Mouse (Mus musculus): Measurements from ENCODE around the gene Tbc1d17. TPM values are rescaled to one million over a fixed set of nuclear protein-coding genes. Genes with fewer than 3 reads are reported as not detected.

The Tbc1d17 gene
- 83.1 and 91.0 TPM in 2 replicates for polyA plus RNA-seq (2015; fragmentation: Nextera tagmentation; extraction: Ambion mirVana)

- H3K4me3 ChIP-seq: peak within 1 kb of the TSS; percentile 75
- under 1% methylated on average over 54 of the region's 54 CpGs for WGBS
- H3K4me2 ChIP-seq: peak within 1 kb of the TSS; percentile 91
Measured at GRCm38 (mm10) chr7:44848561-44849415, at the start of gene Tbc1d17, which contains the start of gene Akt1s1. Tbc1d17 (minus strand) TSS chr7:44849079. Akt1s1 (plus strand) TSS chr7:44848991.

GRCm38 (mm10) chr7:44898607-44899006, 49.7 kb upstream of the Tbc1d17 start:
- no peak for ATAC-seq (ENCODE audit: insufficient number of reproducible peaks, insufficient read depth, low FRiP score, low TSS enrichment, low read depth)
- Histone ChIP-seq H3K9me3 (no peaks in the 10 kb centered on the region), H3K27ac (no peak overlapping the region), H3K4me1 (peaks cover 50% of the 10 kb centered on the region), H3K9ac (0 out of 2 replicates have a peak overlapping the region, but pooled peaks have one; percentile 6), H3K27me3 (no peaks in the 10 kb centered on the region), H3K4me2 (0 out of 2 replicates have a peak overlapping the region, but pooled peaks have one; percentile 5), H3K4me3 (no peak overlapping the region), H3K36me3 (peaks cover 50% of the 10 kb centered on the region)
- WGBS: 36% methylated on average over 19 of the region's 19 CpGs

More at GRCm38 (mm10) chr7:44848561-44849415, at the start of gene Tbc1d17, which contains the start of gene Akt1s1:
- Histone ChIP-seq H3K9me3 (no peaks in the 10 kb centered on the region), H3K36me3 (peaks cover 43% of the 10 kb centered on the region), H3K9ac (peak within 1 kb of the TSS; percentile 83), H3K27ac (peak within 1 kb of the TSS; percentile 97), H3K27me3 (no peaks in the 10 kb centered on the region), H3K4me1 (peaks cover 40% of the 10 kb centered on the region)
- peak; percentile 84 for ATAC-seq (ENCODE audit: insufficient number of reproducible peaks, insufficient read depth, low FRiP score, low TSS enrichment, low read depth)

GRCm38 (mm10) chr7:44896499-44896898, 47.6 kb upstream of the Tbc1d17 start:
- Histone ChIP-seq H3K9ac (peak overlapping the region; percentile 81), H3K4me1 (peaks cover 53% of the 10 kb centered on the region), H3K4me2 (peak overlapping the region; percentile 78), H3K36me3 (peaks cover 29% of the 10 kb centered on the region), H3K27ac (peak overlapping the region; percentile 91), H3K27me3 (no peaks in the 10 kb centered on the region), H3K9me3 (no peaks in the 10 kb centered on the region), H3K4me3 (peak overlapping the region; percentile 59)
- 25% methylated on average over 10 of the region's 10 CpGs for WGBS
- no peak for ATAC-seq (ENCODE audit: insufficient number of reproducible peaks, insufficient read depth, low FRiP score, low TSS enrichment, low read depth)

GRCm38 (mm10) chr7:44895593-44896434, 46.9 kb upstream of the Tbc1d17 start, which contains the start of gene Fuz:
Fuz (plus strand) TSS chr7:44896079.
- Histone ChIP-seq H3K36me3 (peaks cover 25% of the 10 kb centered on the region), H3K4me3 (peak within 1 kb of the TSS; percentile 59), H3K9ac (peak within 1 kb of the TSS; percentile 81), H3K27ac (peak within 1 kb of the TSS; percentile 91), H3K9me3 (no peaks in the 10 kb centered on the region), H3K4me1 (peaks cover 53% of the 10 kb centered on the region), H3K4me2 (peak within 1 kb of the TSS; percentile 78), H3K27me3 (no peaks in the 10 kb centered on the region)
- WGBS: under 1% methylated on average over 34 of the region's 34 CpGs
- ATAC-seq (ENCODE audit: insufficient number of reproducible peaks, insufficient read depth, low FRiP score, low TSS enrichment, low read depth): peak; percentile 56

- peaks cover 58% of the 10 kb centered on the region for H3K4me1 ChIP-seq
- 53% methylated on average over 7 of the region's 7 CpGs for WGBS
- no peak for ATAC-seq (ENCODE audit: insufficient number of reproducible peaks, insufficient read depth, low FRiP score, low TSS enrichment, low read depth)
Measured at GRCm38 (mm10) chr7:44895206-44895592, 46.3 kb upstream of the Tbc1d17 start.

GRCm38 (mm10) chr7:44894175-44894574, 45.3 kb upstream of the Tbc1d17 start:
- Histone ChIP-seq H3K4me3 (no peak overlapping the region), H3K27me3 (no peaks in the 10 kb centered on the region), H3K9ac (no peak overlapping the region), H3K36me3 (peaks cover 20% of the 10 kb centered on the region), H3K4me2 (no peak overlapping the region), H3K27ac (peak overlapping the region; percentile 93; the same call in 1 of the 2 replicates), H3K9me3 (no peaks in the 10 kb centered on the region), H3K4me1 (peaks cover 59% of the 10 kb centered on the region)
- 87% methylated on average over 3 of the region's 3 CpGs for WGBS
- no peak for ATAC-seq (ENCODE audit: insufficient number of reproducible peaks, insufficient read depth, low FRiP score, low TSS enrichment, low read depth)

More at GRCm38 (mm10) chr7:44895206-44895592, 46.3 kb upstream of the Tbc1d17 start:
- Histone ChIP-seq H3K9me3 (no peaks in the 10 kb centered on the region), H3K27ac (peak overlapping the region; percentile 91), H3K27me3 (no peaks in the 10 kb centered on the region), H3K4me3 (peak overlapping the region; percentile 59), H3K9ac (peak overlapping the region; percentile 44), H3K4me2 (peak overlapping the region; percentile 78), H3K36me3 (peaks cover 24% of the 10 kb centered on the region)

GRCm38 (mm10) chr7:44893197-44893596, 44.3 kb upstream of the Tbc1d17 start:
- Histone ChIP-seq H3K27ac (peak overlapping the region; percentile 93), H3K36me3 (peaks cover 21% of the 10 kb centered on the region), H3K27me3 (no peaks in the 10 kb centered on the region), H3K9me3 (no peaks in the 10 kb centered on the region), H3K4me2 (peak overlapping the region; percentile 94), H3K4me1 (peaks cover 59% of the 10 kb centered on the region), H3K4me3 (peak overlapping the region; percentile 87), H3K9ac (0 out of 2 replicates have a peak overlapping the region, but pooled peaks have one; percentile 11)
- no peak for ATAC-seq (ENCODE audit: insufficient number of reproducible peaks, insufficient read depth, low FRiP score, low TSS enrichment, low read depth)
- WGBS: 16% methylated on average over 8 of the region's 8 CpGs

- peak within 1 kb of the TSS; percentile 94 for H3K4me2 ChIP-seq
- no peaks in the 10 kb centered on the region for H3K27me3 ChIP-seq
- WGBS: under 1% methylated on average over 56 of the region's 56 CpGs
- peak within 1 kb of the TSS; percentile 91 for H3K9ac ChIP-seq
- ATAC-seq (ENCODE audit: insufficient number of reproducible peaks, insufficient read depth, low FRiP score, low TSS enrichment, low read depth): peak; percentile 77
- peak within 1 kb of the TSS; percentile 87 for H3K4me3 ChIP-seq
- H3K27ac ChIP-seq: peak within 1 kb of the TSS; percentile 95
- no peaks in the 10 kb centered on the region for H3K9me3 ChIP-seq
- H3K36me3 ChIP-seq: peaks cover 27% of the 10 kb centered on the region
- peaks cover 53% of the 10 kb centered on the region for H3K4me1 ChIP-seq
Measured at GRCm38 (mm10) chr7:44892276-44892921, 43.5 kb upstream of the Tbc1d17 start, which contains the start of gene Med25. Med25 (minus strand) TSS chr7:44892712.

- H3K9me3 ChIP-seq: no peaks in the 10 kb centered on the region
- H3K27me3 ChIP-seq: no peaks in the 10 kb centered on the region
- H3K4me2 ChIP-seq: peak overlapping the region; percentile 94
- WGBS: 22% methylated on average over 6 of the region's 6 CpGs
- peaks cover 45% of the 10 kb centered on the region for H3K4me1 ChIP-seq
- peak overlapping the region; percentile 87 for H3K4me3 ChIP-seq
- peaks cover 35% of the 10 kb centered on the region for H3K36me3 ChIP-seq
- no peak for ATAC-seq (ENCODE audit: insufficient number of reproducible peaks, insufficient read depth, low FRiP score, low TSS enrichment, low read depth)
- H3K9ac ChIP-seq: peak overlapping the region; percentile 91
- H3K27ac ChIP-seq: peak overlapping the region; percentile 95; the same call in 1 of the 2 replicates
Measured at GRCm38 (mm10) chr7:44891611-44892010, 42.7 kb upstream of the Tbc1d17 start.

GRCm38 (mm10) chr7:44890737-44891136, 41.9 kb upstream of the Tbc1d17 start:
- peak overlapping the region; percentile 94 for H3K4me2 ChIP-seq
- H3K4me3 ChIP-seq: peak overlapping the region; percentile 87
- no peaks in the 10 kb centered on the region for H3K27me3 ChIP-seq
- no peaks in the 10 kb centered on the region for H3K9me3 ChIP-seq
- H3K27ac ChIP-seq: no peak overlapping the region
- WGBS: 90% methylated on average over 4 of the region's 4 CpGs
- H3K9ac ChIP-seq: peak overlapping the region; percentile 91
- H3K36me3 ChIP-seq: peaks cover 44% of the 10 kb centered on the region
- ATAC-seq (ENCODE audit: insufficient number of reproducible peaks, insufficient read depth, low FRiP score, low TSS enrichment, low read depth): no peak
- H3K4me1 ChIP-seq: peaks cover 43% of the 10 kb centered on the region

Data from embryonic facial prominence, embryonic 13.5 days (tissue).